Mouse (Mus musculus) liver, postnatal 0 days (tissue): ENCODE data around the gene Surf2. TPM values are rescaled to one million over a fixed set of nuclear protein-coding genes. Genes with fewer than 3 reads are reported as not detected.

Source experiments
- ATAC-seq: fragments of 200-750 bp; cut with Nextera tagmentation; 2 replicates; pipeline ENCODE4 v1.8.0; 2017; ENCODE audit warnings: mild to moderate bottlenecking, moderate library complexity
- DNase-seq: peaks from one replicate; pipeline ENCODE4 v3.0.0-alpha.2; 2016
- H3K27ac ChIP-seq: fragments of 300-500 bp; sonication (generic); 2 replicates; pipeline ENCODE4 v1.5.1; 2014; ENCODE audit warnings: antibody characterized with exemption, moderate library complexity, mild to moderate bottlenecking, low read depth
- H3K27me3 ChIP-seq: fragments of 300-500 bp; sonication (generic); 2 replicates; pipeline ENCODE4 v1.6.1; 2014; ENCODE audit warnings: low read length, control low read depth, mixed read lengths; ENCODE audit not compliant: insufficient read depth
- H3K36me3 ChIP-seq: fragments of 300-500 bp; sonication (generic); replicated peaks from 2 replicates; pipeline ENCODE4 v1.6.1; 2014; ENCODE audit warnings: mild to moderate bottlenecking, control low read depth, low read length, moderate library complexity, mixed read lengths; ENCODE audit not compliant: insufficient read depth
- H3K4me1 ChIP-seq: fragments of 300-500 bp; sonication (generic); 2 replicates; pipeline ENCODE4 v1.6.1; 2014; ENCODE audit warnings: antibody characterized with exemption, mild to moderate bottlenecking, control low read depth; ENCODE audit not compliant: insufficient read depth
- H3K4me2 ChIP-seq: fragments of 300-500 bp; sonication (generic); 2 replicates; pipeline ENCODE4 v1.6.1; 2014; ENCODE audit warnings: low read depth, mild to moderate bottlenecking, low read length, moderate library complexity, mixed read lengths
- H3K4me3 ChIP-seq: fragments of 300-500 bp; sonication (generic); 2 replicates; pipeline ENCODE4 v1.5.1; 2014; ENCODE audit warnings: low read depth, low read length
- H3K9ac ChIP-seq: fragments of 300-500 bp; sonication (generic); replicated peaks from 2 replicates; pipeline ENCODE4 v1.6.1; 2014; ENCODE audit warnings: mild to moderate bottlenecking, moderate library complexity
- H3K9me3 ChIP-seq: fragments of 300-500 bp; sonication (generic); 2 replicates; pipeline ENCODE4 v1.6.1; 2016; ENCODE audit warnings: mild to moderate bottlenecking, control low read depth, low read length, mixed read lengths
- CTCF ChIP-seq: sonication (generic); IDR thresholded peaks from 2 replicates; pipeline ENCODE4 v1.5.1; 2016; ENCODE audit warnings: antibody characterized with exemption, low read depth
- EP300 ChIP-seq: IDR thresholded peaks from 2 replicates; pipeline ENCODE4 v1.6.1; 2016; ENCODE audit warnings: antibody characterized with exemption, low read depth, mild to moderate bottlenecking
- WGBS: fragments of 180-500 bp; shearing (Covaris S2); extraction: QIAGEN DNeasy Blood & Tissue Kit; methylation state at CpG from one replicate; pipeline ENCODE4 v1.1.7; 2014; ENCODE audit not compliant: insufficient replicate concordance; 5-methylcytosine and 5-hydroxymethylcytosine counted together
- polyA plus RNA-seq: library from polyadenylated mRNA; unstranded; fragments of >200 nt; fragmentation: Nextera tagmentation; extraction: Ambion mirVana; gene quantifications from 2 replicates; pipeline ENCODE4 v1.2.1, GENCODE M21; 2015

Surf2 gene
- polyA plus RNA-seq, 1 experiment from 2014 or later, result 14.6 TPM

GRCm38 (mm10) chr2:26933304-26934055 is 17.3 kb downstream of the Surf2 start, which contains the start of the genes Surf4 and Stkld1:
Surf4 (minus strand) TSS chr2:26933928.
Stkld1 (plus strand) TSS chr2:26934047.
- Histone ChIP-seq H3K27me3 (no peaks in the 10 kb centered on the region), H3K4me2 (peak within 1 kb of the TSS; percentile 94), H3K36me3 (peaks cover 12% of the 10 kb centered on the region), H3K27ac (peak within 1 kb of the TSS; percentile 98), H3K9me3 (no peaks in the 10 kb centered on the region), H3K9ac (peak within 1 kb of the TSS; percentile 100), H3K4me1 (peaks cover 34% of the 10 kb centered on the region), H3K4me3 (peak within 1 kb of the TSS; percentile 97)
- DNase-seq (peak; percentile 98), ATAC-seq (peak; percentile 95)
- TF ChIP-seq EP300 (no peak), CTCF (no peak)
- WGBS, result 2% methylated on average over 32 of the region's 70 CpGs

GRCm38 (mm10) chr2:26935286-26935685 is 19.1 kb downstream of the Surf2 start:
- no peak overlapping the region for H3K4me2 ChIP-seq
- TF ChIP-seq CTCF (no peak), EP300 (no peak)
- H3K27me3 ChIP-seq, result no peaks in the 10 kb centered on the region
- no peak overlapping the region for H3K9ac ChIP-seq
- H3K9me3 ChIP-seq, result no peaks in the 10 kb centered on the region
- no peak overlapping the region for H3K4me3 ChIP-seq
- peaks cover 21% of the 10 kb centered on the region for H3K4me1 ChIP-seq
- no peak overlapping the region for H3K27ac ChIP-seq
- WGBS, result 38% methylated on average over 2 of the region's 2 CpGs
- peaks cover 5% of the 10 kb centered on the region; the same call in 1 of the 2 replicates for H3K36me3 ChIP-seq
- DNase-seq (no peak), ATAC-seq (no peak)

GRCm38 (mm10) chr2:26936425-26936824 is 20.3 kb downstream of the Surf2 start:
- no peaks in the 10 kb centered on the region for H3K27me3 ChIP-seq

GRCm38 (mm10) chr2:26941539-26941938 is 25.4 kb downstream of the Surf2 start:
- Histone ChIP-seq H3K27me3 (no peaks in the 10 kb centered on the region), H3K9ac (no peak overlapping the region), H3K27ac (no peak overlapping the region), H3K4me1 (0 out of 2 replicates have a peak, but pooled peaks cover 4% of the 10 kb centered on the region), H3K4me2 (no peak overlapping the region), H3K9me3 (no peaks in the 10 kb centered on the region), H3K36me3 (no peaks in the 10 kb centered on the region), H3K4me3 (no peak overlapping the region)
- peak; percentile 55 for DNase-seq
- WGBS, result 24% methylated on average over 5 of the region's 5 CpGs
- TF ChIP-seq EP300, result no peak
- peak; percentile 66 for TF ChIP-seq CTCF
- peak; percentile 85 for ATAC-seq

More at GRCm38 (mm10) chr2:26936425-26936824, 20.3 kb downstream of the Surf2 start:
- Histone ChIP-seq H3K27ac (no peak overlapping the region), H3K4me3 (no peak overlapping the region), H3K36me3 (no peaks in the 10 kb centered on the region), H3K9me3 (no peaks in the 10 kb centered on the region), H3K4me2 (no peak overlapping the region), H3K9ac (no peak overlapping the region), H3K4me1 (peaks cover 12% of the 10 kb centered on the region)
- no peak for DNase-seq
- TF ChIP-seq EP300 (no peak), CTCF (no peak)
- ATAC-seq, result no peak
- WGBS, result 16% methylated on average over 1 of the region's 1 CpGs

GRCm38 (mm10) chr2:26943253-26943652 is 27.1 kb downstream of the Surf2 start:
- H3K4me1 ChIP-seq, result 0 out of 2 replicates have a peak, but pooled peaks cover 4% of the 10 kb centered on the region
- ATAC-seq (no peak), DNase-seq (no peak)
- H3K27ac ChIP-seq, result no peak overlapping the region
- TF ChIP-seq EP300 (no peak), CTCF (no peak)
- H3K4me3 ChIP-seq, result no peak overlapping the region
- no peaks in the 10 kb centered on the region for H3K27me3 ChIP-seq
- no peak overlapping the region for H3K4me2 ChIP-seq
- no peaks in the 10 kb centered on the region for H3K9me3 ChIP-seq
- H3K36me3 ChIP-seq, result no peaks in the 10 kb centered on the region
- 65% methylated on average over 3 of the region's 3 CpGs for whole genome bisulfite sequencing
- H3K9ac ChIP-seq, result no peak overlapping the region

GRCm38 (mm10) chr2:26950411-26950810 is 34.2 kb downstream of the Surf2 start:
- WGBS, result 75% methylated on average over 2 of the region's 2 CpGs
- H3K9ac ChIP-seq, result no peak overlapping the region
- no peak overlapping the region for H3K4me2 ChIP-seq
- H3K27me3 ChIP-seq, result no peaks in the 10 kb centered on the region
- TF ChIP-seq CTCF, result no peak
- TF ChIP-seq EP300, result no peak
- ATAC-seq (no peak), DNase-seq (no peak)
- H3K4me1 ChIP-seq, result peaks cover 4% of the 10 kb centered on the region; the same call in 1 of the 2 replicates
- H3K36me3 ChIP-seq, result peaks cover 38% of the 10 kb centered on the region
- H3K27ac ChIP-seq, result no peak overlapping the region
- H3K9me3 ChIP-seq, result no peaks in the 10 kb centered on the region
- H3K4me3 ChIP-seq, result no peak overlapping the region
